ENCODE assay signal across 8 mouse cellular contexts in the genomic region with DNA sequence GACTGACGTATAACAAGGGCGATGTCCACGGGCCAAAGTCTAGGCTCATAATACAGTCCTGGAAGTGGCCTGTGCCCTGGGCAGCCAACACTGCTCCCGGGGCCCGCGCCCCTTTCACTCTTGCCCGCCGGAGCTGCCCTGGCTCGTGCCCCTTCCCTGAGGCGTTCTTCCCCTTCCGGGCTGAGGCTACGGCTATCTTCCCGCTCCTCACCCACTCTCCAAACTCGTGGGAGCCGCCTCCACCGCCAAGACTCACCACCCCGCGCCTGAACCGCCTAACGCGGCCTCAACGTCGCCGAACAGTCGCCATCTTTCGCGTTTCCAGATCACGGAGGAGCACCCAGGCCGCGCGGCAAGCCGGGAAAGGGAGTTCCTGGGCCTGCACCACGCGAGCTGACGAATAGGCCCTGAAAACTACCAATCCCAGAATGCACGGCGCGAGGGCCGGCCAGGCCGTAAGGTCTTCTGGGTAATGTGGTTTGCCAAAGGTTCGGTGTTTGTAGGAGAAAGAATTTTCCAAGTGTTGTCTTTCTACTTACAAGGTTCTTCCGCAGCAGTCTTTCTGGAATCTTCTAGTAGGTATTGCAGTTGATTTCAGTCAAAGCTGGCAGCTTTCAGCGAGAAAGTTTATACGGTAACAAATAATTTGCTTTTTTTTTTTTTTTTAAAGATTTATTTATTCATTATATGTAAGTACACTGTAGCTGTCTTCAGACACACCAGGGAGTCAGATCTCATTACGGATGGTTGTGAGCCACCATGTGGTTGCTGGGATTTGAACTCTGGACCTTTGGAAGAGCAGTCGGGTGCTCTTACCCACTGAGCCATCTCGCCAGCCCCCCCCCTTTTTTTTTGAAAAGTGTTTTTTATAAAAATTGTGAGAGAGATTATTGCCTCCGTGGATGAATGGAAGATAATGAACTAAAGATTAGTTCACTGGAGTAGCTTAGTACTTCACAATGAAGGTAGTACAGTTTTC. TPM values are rescaled to one million over a fixed set of nuclear protein-coding genes. Genes with fewer than 3 reads are reported as not detected.
A peak's percentile ranks its signal among the peaks of the same experiment; 100 is the strongest.
DNase-seq lines count a peak whose midpoint lies in the region; ATAC-seq and TF ChIP-seq lines count a peak whose summit lies in the region.

Gene Ddx23 (minus strand): TSS at position 328 of the 979 bp plus-strand sequence.

- no peak for TF ChIP-seq CTCF in G1E (IDR thresholded peaks at IDR 0.05; ENCODE audit: low read depth, low read length)
- no peak for TF ChIP-seq CTCF in layer of hippocampus, adult 2 months (conservative IDR thresholded peaks at IDR 0.05)
- TF ChIP-seq CTCF in lung, embryonic 14.5 days (IDR thresholded peaks at IDR 0.05; ENCODE audit: low read depth): no peak
- TF ChIP-seq CTCF in olfactory bulb, adult 2 months (IDR thresholded peaks at IDR 0.05; ENCODE audit: insufficient read depth, low read depth, low read length): no peak
- TF ChIP-seq CTCF in thymus, adult 2 months (IDR thresholded peaks at IDR 0.05; ENCODE audit: borderline replicate concordance, control insufficient read depth, extremely low read depth, insufficient read depth, low read length, poor library complexity): 0 out of 2 replicates have a peak, but pooled peaks have one; percentile 17

- H3K4me1 ChIP-seq in G1E (ENCODE audit: insufficient read depth, low read depth, low read length): peaks cover 28% of the 10 kb centered on the region
- H3K4me1 ChIP-seq in forebrain, embryonic 16.5 days (replicated peaks; ENCODE audit: control insufficient read depth, insufficient read depth, low read length): peaks cover 14% of the 10 kb centered on the region; the same call in 1 of the 2 replicates
- H3K4me1 ChIP-seq in lung, embryonic 14.5 days (ENCODE audit: insufficient read depth): 0 out of 2 replicates have a peak, but pooled peaks cover 4% of the 10 kb centered on the region
- H3K4me1 ChIP-seq in olfactory bulb, adult 2 months (ENCODE audit: control insufficient read depth, insufficient read depth, low read length): peaks cover 5% of the 10 kb centered on the region; the same call in 1 of the 2 replicates
- peaks cover 6% of the 10 kb centered on the region; the same call in 1 of the 2 replicates for H3K4me1 ChIP-seq in thymus, adult 2 months (replicated peaks; ENCODE audit: control insufficient read depth, insufficient read depth, low read length)

- 4% methylated on average over 47 of the region's 48 CpGs for WGBS in forebrain, embryonic 16.5 days
- WGBS in lung, embryonic 14.5 days: 3% methylated on average over 47 of the region's 48 CpGs
- 3% methylated on average over 48 of the region's 48 CpGs for WGBS in olfactory bulb, adult 2 months
- WGBS in thymus, adult 2 months: 4% methylated on average over 48 of the region's 48 CpGs

- ATAC-seq in G1E (ENCODE audit: extremely low read depth, insufficient number of reproducible peaks, low FRiP score, poor library complexity, severe bottlenecking): peak; percentile 91
- ATAC-seq in forebrain, embryonic 16.5 days: peak; percentile 99
- ATAC-seq in lung, embryonic 14.5 days (ENCODE audit: insufficient read depth): peak; percentile 98

- no peaks in the 10 kb centered on the region for H3K9me3 ChIP-seq in G1E (replicated peaks)
- H3K9me3 ChIP-seq in forebrain, embryonic 16.5 days (ENCODE audit: control insufficient read depth, low read length): no peaks in the 10 kb centered on the region
- H3K9me3 ChIP-seq in lung, embryonic 14.5 days (ENCODE audit: low read depth, low read length): no peaks in the 10 kb centered on the region

- intact Hi-C loops in heart, postnatal 36 days (cut with DNase I): loop anchor here (1.0 to 2.0 kb wide), 2 partner anchors 28 to 168 kb away; partner anchors contain the start of gene Prkag1

- peak within 1 kb of the TSS; percentile 87 for H3K27ac ChIP-seq in forebrain, embryonic 16.5 days (ENCODE audit: low read length)
- H3K27ac ChIP-seq in layer of hippocampus, adult 2 months: peak within 1 kb of the TSS; percentile 95
- peak within 1 kb of the TSS; percentile 93 for H3K27ac ChIP-seq in lung, embryonic 14.5 days (ENCODE audit: low read depth)
- H3K27ac ChIP-seq in olfactory bulb, adult 2 months (ENCODE audit: insufficient read depth, low read depth, low read length): peak within 1 kb of the TSS; percentile 66
- H3K27ac ChIP-seq in thymus, adult 2 months (ENCODE audit: control insufficient read depth, insufficient read depth, low read length): peak within 1 kb of the TSS; percentile 39

- H3K4me2 ChIP-seq in forebrain, embryonic 16.5 days (ENCODE audit: low read length): peak within 1 kb of the TSS; percentile 47
- H3K4me2 ChIP-seq in lung, embryonic 14.5 days: peak within 1 kb of the TSS; percentile 84

- peak within 1 kb of the TSS; percentile 79 for H3K4me3 ChIP-seq in G1E (ENCODE audit: low read depth, low read length)
- H3K4me3 ChIP-seq in forebrain, embryonic 16.5 days (replicated peaks; ENCODE audit: low read length): peak within 1 kb of the TSS; percentile 78
- peak within 1 kb of the TSS; percentile 87 for H3K4me3 ChIP-seq in layer of hippocampus, adult 2 months
- peak within 1 kb of the TSS; percentile 91 for H3K4me3 ChIP-seq in lung, embryonic 14.5 days (ENCODE audit: low read depth, low read length)
- peak within 1 kb of the TSS; percentile 77 for H3K4me3 ChIP-seq in olfactory bulb, adult 2 months (ENCODE audit: insufficient read depth, low read depth, low read length)
- peak within 1 kb of the TSS; percentile 82 for H3K4me3 ChIP-seq in thymus, adult 2 months (ENCODE audit: control insufficient read depth, insufficient read depth, low read length)

- H3K27me3 ChIP-seq in G1E (ENCODE audit: insufficient read depth, low read length): no peaks in the 10 kb centered on the region
- no peaks in the 10 kb centered on the region for H3K27me3 ChIP-seq in forebrain, embryonic 16.5 days (replicated peaks; ENCODE audit: control insufficient read depth, insufficient read depth, low read length)
- no peaks in the 10 kb centered on the region for H3K27me3 ChIP-seq in lung, embryonic 14.5 days (ENCODE audit: insufficient read depth, low read length)
- no peaks in the 10 kb centered on the region for H3K27me3 ChIP-seq in thymus, adult 2 months (ENCODE audit: control insufficient read depth, insufficient read depth, low read length)

- TF ChIP-seq POLR2A in olfactory bulb, adult 2 months (IDR thresholded peaks at IDR 0.05; ENCODE audit: insufficient read depth, low read depth, low read length): peak; percentile 65; the same call in 1 of the 2 replicates
- peak; percentile 75 for TF ChIP-seq POLR2A in thymus, adult 2 months (IDR thresholded peaks at IDR 0.05; ENCODE audit: control insufficient read depth, extremely low read depth, insufficient read depth, low read length, poor library complexity)

- peaks cover 32% of the 10 kb centered on the region for H3K36me3 ChIP-seq in G1E (replicated peaks)
- H3K36me3 ChIP-seq in forebrain, embryonic 16.5 days (ENCODE audit: control insufficient read depth, insufficient read depth): peaks cover 5% of the 10 kb centered on the region
- peaks cover 22% of the 10 kb centered on the region for H3K36me3 ChIP-seq in lung, embryonic 14.5 days (ENCODE audit: insufficient read depth)
- H3K36me3 ChIP-seq in thymus, adult 2 months (ENCODE audit: control insufficient read depth, insufficient read depth, low read length): peaks cover 8% of the 10 kb centered on the region

- peak within 1 kb of the TSS; percentile 91 for H3K9ac ChIP-seq in forebrain, embryonic 16.5 days (replicated peaks; ENCODE audit: low read depth, low read length)
- peak within 1 kb of the TSS; percentile 97 for H3K9ac ChIP-seq in lung, embryonic 14.5 days

- DNase-seq in G1E (ENCODE audit: low spot score): peak; percentile 81
- DNase-seq in cerebellum, adult 18-20 months: peak; percentile 95 to 99
- peak; percentile 92 to 93 for DNase-seq in heart, postnatal 36 days
- DNase-seq in layer of hippocampus, adult 2 months (ENCODE audit: low spot score in 2 of 2): peak; percentile 98
- DNase-seq in lung, embryonic 14.5 days: peak; percentile 98
- peak; percentile 97 for DNase-seq in thymus, adult 2 months

RNA-seq across cellular contexts. Expression of gene Ddx23, which starts in this region (rescaled TPM):
- 61.4 and 66.6 TPM in 2 replicates for total RNA-seq in G1E (2014; fragmentation: Nextera tagmentation)
- total RNA-seq in G1E (2017): 101 and 154 TPM in 2 replicates
- 100 and 112 TPM in 2 replicates for polyA plus RNA-seq in G1E (2012)
- polyA plus RNA-seq in forebrain, embryonic 16.5 days (2015; fragmentation: Nextera tagmentation; extraction: Ambion mirVana): 17.6 and 25.5 TPM in 2 replicates
- 10 to 100 TPM; 51.5 to 65.1 TPM for total RNA-seq in heart, postnatal 36 days (2021)
- total RNA-seq in layer of hippocampus, adult 2 months (2021): 10 to 100 TPM; 79.7 to 87.4 TPM
- 27.2 and 28.7 TPM in 2 replicates for polyA plus RNA-seq in lung, embryonic 14.5 days (2014; fragmentation: Nextera tagmentation; extraction: Ambion mirVana)
- polyA plus RNA-seq in olfactory bulb, adult 2 months (2012; ENCODE audit: insufficient read depth, insufficient read length, low replicate concordance, missing spikeins): not detected in 2 replicates
- 59.7 and 65.5 TPM in 2 replicates for polyA plus RNA-seq in thymus, adult 2 months (2012; rRNA removed)

Comparison
In these comparisons a context has a peak if more than half of its experiments do, and no peak if none do; other contexts are left out.
1. Peak in every context shown above with its lines: DNase-seq, ATAC-seq, H3K4me3 ChIP-seq and H3K27ac ChIP-seq.
2. H3K27ac ChIP-seq: peak in every context shown above with its lines; median percentile 95 in layer of hippocampus, adult 2 months; 93 in lung, embryonic 14.5 days; 87 in forebrain, embryonic 16.5 days; 66 in olfactory bulb, adult 2 months; 39 in thymus, adult 2 months.